Mouse (Mus musculus) heart, adult 8-10 months (tissue): ENCODE measurements at regions not wholly inside any gene's neighbourhood (a gene's known extent, or its start where the extent isn't known, plus 50 kb on each side); places are given as distances from the start of the nearest gene placed in this dataset.

ENCODE experiments used
- DNase-seq: peaks from one replicate; pipeline ENCODE4 v3.0.0; 2022; ENCODE audit warnings: low spot score

- no peak for DNase-seq
Measured at GRCm38 (mm10) chr10:91583204-91583603, 402.1 kb upstream of the Tmpo start.

- no peak for DNase-seq
Measured at GRCm38 (mm10) chr10:91580959-91581358, 399.8 kb upstream of the Tmpo start.

- no peak for DNase-seq
Measured at GRCm38 (mm10) chr10:91575323-91576064, 394.4 kb upstream of the Tmpo start.

DNA sequence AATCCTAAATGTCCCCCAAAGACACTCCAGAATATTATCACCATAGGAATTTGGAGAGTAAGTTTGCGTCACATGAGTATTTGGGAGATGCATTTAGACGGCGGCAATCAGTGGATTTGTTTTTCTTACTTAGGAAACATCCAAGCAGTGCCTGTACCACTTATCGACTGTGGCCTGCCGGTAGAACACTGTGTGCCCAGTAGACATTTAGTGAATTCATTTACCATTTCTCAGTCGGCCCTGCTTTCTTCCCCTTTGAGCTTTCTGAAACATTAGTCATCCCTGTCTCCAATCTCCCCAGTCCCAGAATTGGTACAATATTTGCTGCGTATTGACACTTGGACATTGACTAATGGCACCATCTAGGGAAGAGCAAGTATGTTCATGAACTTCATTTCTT, 391.7 kb upstream of the Tmpo start:
- DNase-seq, result no peak

DNA sequence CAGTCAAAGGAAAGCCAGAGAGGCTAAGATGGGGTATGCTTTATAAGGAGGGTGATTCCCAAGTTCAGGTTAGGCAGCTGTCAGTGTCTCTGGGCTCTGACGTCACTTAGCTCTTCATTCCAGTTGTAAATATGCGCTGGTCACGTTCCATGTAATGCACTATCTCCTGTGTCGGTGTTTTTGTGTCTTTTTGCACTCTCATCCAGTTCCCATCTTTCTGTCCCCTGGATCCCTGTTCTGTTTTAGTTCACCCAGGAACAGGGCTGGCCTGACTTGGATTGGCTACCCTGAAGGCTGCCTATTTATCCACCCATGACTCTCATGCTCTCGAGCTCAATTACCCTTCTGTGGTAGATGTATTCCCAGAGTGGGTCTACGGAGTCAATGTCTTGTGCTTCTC, 387.9 kb upstream of the Tmpo start:
- DNase-seq, result no peak

- DNase-seq, result no peak
Measured at GRCm38 (mm10) chr10:91566116-91566774, 385.1 kb upstream of the Tmpo start.

DNA sequence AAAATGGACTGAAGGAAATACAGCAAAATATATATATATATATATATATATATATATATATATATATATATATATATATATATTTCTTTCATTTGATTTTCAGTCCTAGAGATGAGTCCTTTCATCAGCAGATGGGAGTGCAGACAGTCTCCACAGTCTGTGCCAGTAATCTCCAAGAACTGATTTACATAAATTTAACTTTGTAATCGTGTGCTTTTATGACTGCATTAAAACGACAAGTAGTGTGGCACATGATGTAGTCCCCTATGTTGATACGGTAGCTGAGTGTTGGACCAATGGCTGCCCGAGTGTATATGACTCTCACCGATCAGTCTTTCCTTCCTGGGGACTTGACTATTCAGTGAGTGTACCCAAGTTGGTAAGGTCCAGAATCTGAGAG, 378.2 kb upstream of the Tmpo start:
- no peak for DNase-seq

DNA sequence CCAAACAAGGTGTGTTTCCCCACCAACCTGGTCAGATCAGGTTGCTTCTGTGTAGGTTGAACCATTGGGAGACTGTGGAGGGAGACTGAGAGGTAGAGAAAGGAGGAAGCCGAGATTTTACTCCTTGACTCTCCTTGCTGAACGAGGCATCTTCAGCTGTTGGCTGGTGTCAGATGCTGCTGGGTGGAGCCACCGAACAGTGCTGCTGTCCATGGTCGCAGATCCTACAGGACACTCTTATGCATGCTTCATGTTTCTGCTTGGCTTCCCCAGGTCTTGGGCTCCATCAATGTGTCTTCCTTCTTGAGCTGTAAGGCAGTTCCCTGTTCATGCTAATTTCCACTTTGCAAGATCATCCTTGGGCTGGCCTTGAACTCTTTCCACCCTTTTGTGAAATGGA, 367.0 kb upstream of the Tmpo start:
- DNase-seq, result no peak

- DNase-seq, result peak; percentile 3
Measured at GRCm38 (mm10) chr10:91546140-91546539, 365.0 kb upstream of the Tmpo start.

GRCm38 (mm10) chr10:91545421-91545820, 364.3 kb upstream of the Tmpo start:
- DNase-seq, result no peak

DNA sequence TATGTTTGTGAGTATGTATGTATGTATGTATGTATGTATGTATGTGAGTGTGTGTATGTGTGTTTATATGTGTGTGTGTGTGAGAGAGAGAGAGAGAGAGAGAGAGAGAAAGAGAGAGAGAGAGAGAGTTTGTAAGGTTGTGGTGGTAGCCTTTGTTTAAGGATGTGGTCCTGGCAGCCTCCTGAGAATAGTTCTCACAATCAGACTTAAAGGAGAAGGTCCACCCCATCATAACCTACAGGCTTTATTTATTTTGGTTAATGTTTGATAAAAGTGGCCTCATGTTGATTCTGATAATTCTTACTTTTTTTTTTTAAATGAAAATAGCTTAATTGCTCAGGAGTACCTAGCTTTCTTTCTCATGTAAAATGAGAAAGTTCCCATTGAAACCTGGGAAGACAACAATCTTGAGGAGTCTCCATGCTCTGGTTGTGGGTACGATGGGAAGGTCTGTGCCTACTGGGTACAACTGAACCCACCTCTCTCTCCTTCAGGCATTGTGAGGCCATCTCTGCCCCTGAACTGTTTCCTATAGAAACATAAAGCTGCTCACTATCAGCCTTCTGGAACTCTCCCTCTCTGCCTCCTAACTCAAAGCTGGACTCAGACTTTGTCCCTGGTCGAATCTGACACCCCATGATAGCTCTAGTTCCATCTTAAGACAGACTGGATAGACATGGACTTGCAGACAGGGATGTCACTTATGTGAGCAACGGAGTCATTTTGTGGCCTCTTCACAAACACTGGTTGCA, 362.2 kb upstream of the Tmpo start:
- DNase-seq, result no peak

DNA sequence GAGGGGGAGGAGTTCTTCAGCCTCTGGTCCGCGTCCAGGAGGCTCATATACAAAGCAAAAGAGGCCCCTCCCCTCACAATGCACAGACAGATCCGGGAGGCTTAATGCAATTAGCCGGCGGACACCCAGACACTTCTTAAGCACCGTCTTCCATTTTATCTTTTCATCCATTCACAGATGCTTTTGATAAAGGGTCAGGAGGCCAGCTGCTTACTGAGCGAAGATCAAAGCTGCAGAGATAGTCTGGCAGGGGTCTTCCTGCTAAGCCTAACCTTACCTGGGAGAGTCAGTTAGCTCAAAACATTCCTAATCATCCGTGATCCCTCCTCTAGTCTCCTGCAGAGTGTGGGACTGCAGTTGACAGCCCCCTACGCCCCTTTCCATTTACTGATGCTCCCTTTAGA, 361.1 kb upstream of the Tmpo start:
- DNase-seq, result no peak

DNA sequence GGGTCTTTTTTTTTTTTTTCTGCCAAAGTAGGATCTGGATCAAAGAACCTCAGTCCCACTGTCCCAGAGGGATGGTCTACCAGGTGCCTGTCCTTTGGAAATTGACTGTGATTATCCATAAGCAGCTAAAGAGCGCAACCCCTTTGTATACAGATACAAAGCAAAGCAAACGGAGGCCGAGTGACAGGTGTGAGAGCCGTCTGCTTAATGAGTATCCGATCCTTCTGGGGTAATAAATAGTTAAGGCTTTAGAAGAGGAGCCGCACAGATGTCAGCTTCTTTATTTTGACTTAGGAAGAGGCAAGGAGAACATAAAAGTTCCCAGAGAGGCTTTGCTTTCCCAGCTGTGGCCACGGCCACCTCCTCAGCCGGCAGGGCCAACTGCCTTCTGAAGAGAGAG, 356.1 kb upstream of the Tmpo start:
- no peak for DNase-seq

DNA sequence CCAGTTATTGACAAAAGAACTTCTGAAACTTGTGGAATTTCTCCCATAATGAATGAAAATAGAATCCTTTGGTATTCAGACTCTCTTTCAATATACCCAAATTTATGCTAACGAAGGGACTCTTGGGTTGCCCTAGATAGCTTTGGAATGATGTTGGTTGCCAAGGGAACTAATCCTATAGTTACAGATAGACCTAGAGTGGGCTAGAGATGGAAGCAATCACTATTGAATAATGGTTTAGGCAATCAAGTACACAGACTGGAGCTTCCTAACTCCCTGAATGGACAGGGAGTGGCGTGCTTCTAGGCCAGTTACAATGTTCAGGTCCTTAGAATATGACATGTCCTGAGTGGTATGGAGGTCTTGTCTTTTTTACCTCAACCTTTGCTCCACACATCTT, 354.3 kb upstream of the Tmpo start:
- no peak for DNase-seq

DNA sequence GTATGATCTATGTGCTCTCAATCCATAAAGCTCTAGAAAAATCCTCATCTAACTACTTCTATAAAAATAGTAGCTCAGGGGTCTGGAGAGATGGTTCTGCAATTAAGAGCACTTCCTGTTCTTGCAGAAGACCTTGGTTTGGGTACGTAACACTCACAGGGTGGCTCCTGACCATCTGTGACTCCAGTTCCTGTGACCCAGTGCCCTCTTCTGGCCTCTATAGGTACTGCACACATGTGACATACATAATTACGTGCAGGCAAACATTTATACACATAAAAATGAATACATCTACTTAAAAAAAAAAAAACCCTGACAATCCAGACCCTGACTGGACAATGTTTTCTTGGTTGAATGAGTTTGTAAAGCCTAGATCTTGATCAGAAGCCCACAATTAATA, 347.2 kb upstream of the Tmpo start:
- DNase-seq, result no peak

DNA sequence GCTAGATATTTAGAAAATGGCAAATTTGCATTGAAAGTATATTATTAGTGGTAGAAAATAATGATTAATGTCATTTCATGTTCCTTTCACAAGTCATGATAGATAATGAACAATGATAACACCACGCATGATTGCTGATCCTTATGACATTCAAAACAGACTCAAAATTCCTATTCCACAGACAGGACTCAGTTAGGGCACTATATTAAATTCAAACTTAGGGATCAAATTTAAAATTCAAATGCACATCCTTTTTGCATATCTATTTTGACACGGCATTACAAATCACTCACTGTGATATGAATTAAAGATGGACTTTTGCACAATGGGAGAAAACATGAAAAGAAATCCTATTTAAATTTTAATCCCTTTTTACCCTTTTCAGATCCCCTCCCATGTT, 340.1 kb upstream of the Tmpo start:
- DNase-seq, result no peak

DNA sequence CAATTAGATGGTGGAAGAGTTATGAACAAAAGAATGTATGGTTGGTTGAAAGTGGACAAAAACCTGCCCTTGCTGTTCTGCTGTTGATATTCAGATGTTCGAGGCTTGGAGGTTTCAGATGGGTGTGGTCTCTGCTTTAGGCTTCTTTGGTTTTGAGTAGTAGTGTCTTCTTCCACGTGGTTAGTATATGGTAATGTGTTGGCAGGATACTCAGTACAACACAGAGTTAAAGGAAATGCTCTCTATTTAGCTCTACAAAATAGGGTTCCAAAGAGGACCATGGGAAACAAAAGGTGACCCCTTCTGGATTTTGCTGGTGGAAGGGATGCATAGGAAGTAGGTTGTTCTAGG, 333.9 kb upstream of the Tmpo start:
- no peak for DNase-seq

DNA sequence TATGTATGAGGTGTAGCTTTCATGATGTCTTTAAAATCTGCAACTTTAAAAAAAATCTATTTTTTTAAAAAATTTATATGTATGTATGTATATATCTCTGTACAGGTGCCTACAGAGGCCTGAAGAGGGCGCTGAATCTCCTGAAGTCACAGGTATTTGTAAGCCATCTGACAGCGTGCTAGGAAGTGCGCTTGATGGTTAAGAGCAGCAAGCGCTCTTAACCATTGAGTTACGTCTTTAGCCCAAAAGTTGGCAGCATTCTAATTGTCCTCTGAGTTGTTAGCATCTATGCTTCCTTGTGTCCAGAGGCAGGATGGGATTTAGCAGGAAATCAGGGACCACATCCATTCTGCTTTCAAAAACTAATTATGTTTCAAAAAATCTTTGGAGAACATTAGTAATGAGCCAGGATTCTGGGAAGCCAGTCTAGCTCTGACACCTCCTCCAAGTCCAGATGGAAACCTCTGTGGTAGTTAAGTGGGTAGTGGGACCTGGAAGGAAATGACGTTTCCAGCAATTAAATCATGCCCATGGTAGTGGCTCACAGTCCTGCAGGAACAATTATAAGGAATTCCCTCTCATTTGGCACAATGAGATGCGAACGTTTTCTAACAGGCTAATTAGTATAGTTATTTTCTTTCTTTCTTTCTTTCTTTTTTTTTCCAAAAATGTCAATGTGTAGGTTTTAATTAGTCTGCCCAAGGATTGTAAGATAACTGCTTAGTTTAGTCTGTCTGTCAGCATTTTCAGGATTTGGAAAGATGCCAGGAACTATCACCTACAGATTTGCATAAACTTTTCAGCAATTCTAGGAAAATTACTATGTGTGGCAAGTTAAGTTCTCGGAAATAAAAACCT, 333.3 kb upstream of the Tmpo start:
- DNase-seq, result no peak

- peak; percentile 45 for DNase-seq
Measured at GRCm38 (mm10) chr10:91507038-91507437, 325.9 kb upstream of the Tmpo start.

DNA sequence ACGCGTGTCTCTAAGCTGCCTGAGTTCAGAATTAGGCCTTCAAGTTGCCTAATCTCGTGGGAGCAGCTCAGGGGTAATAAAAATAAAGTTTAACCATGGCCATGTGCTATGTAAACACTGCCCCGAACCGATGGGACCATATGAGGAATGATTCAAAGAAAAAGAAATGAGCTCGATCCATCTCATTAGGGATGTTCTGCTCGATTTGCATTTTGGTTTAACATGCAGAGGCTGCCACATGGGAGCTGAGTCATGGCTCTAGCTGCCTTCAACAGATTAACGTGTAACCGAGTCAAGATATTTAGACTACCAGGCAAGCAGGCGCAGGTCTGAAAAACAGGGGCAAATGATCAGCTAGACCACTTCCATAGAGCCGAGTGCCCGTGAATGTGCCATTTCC, 323.8 kb upstream of the Tmpo start:
- no peak for DNase-seq

DNA sequence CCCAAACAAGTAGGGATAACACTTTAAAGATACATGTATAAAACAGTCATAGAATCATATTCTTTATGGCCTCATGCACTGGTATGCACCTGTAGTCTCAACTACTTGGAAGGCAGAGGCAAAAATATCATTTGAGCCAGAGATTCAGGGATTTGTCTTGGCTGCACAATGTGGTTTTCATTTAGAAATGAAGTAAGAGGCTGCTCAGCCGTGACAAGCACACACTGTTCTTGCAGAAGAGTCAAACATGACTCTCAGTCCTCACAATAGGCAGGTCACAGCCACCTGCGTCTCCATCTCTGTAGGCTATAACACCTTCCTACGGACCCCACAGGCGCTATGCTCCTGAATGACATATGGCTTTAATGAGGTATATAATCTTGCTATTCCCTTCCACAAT, 317.4 kb upstream of the Tmpo start:
- DNase-seq, result peak; percentile 13

GRCm38 (mm10) chr10:91464691-91465090, 283.6 kb upstream of the Tmpo start:
- DNase-seq, result peak; percentile 38
